Mouse (Mus musculus) midbrain, embryonic 16.5 days (tissue): ENCODE data around the gene Rbfox1. TPM values are rescaled to one million over a fixed set of nuclear protein-coding genes. Genes with fewer than 3 reads are reported as not detected.

ENCODE experiments used
- ATAC-seq: fragments of 200-750 bp; cut with Nextera tagmentation; 2 replicates; pipeline ENCODE4 v1.8.0; 2017; ENCODE audit warnings: moderate TSS enrichment
- H3K27ac ChIP-seq: fragments of 300-500 bp; sonication (generic); 2 replicates; pipeline ENCODE4 v1.5.1; 2014; ENCODE audit warnings: mild to moderate bottlenecking, low read length, mixed read lengths
- H3K27me3 ChIP-seq: fragments of 300-500 bp; sonication (generic); 2 replicates; pipeline ENCODE4 v1.6.1; 2014; ENCODE audit warnings: low read depth, low read length, mixed read lengths; ENCODE audit not compliant: control insufficient read depth, insufficient read depth
- H3K36me3 ChIP-seq: fragments of 300-500 bp; sonication (generic); 2 replicates; pipeline ENCODE4 v1.6.1; 2014; ENCODE audit warnings: mild to moderate bottlenecking, low read length, moderate library complexity, mixed read lengths; ENCODE audit not compliant: control insufficient read depth, insufficient read depth
- H3K4me1 ChIP-seq: fragments of 300-500 bp; sonication (generic); 2 replicates; pipeline ENCODE4 v1.6.1; 2014; ENCODE audit warnings: mild to moderate bottlenecking, low read length, mixed read lengths; ENCODE audit not compliant: control insufficient read depth, insufficient read depth
- H3K4me2 ChIP-seq: fragments of 300-500 bp; sonication (generic); 2 replicates; pipeline ENCODE4 v1.6.1; 2014; ENCODE audit warnings: mild to moderate bottlenecking, low read length, mixed read lengths
- H3K4me3 ChIP-seq: fragments of 300-500 bp; sonication (generic); 2 replicates; pipeline ENCODE4 v1.5.1; 2014; ENCODE audit warnings: low read depth, mild to moderate bottlenecking, low read length, moderate library complexity, mixed read lengths
- H3K9ac ChIP-seq: fragments of 300-500 bp; sonication (generic); 2 replicates; pipeline ENCODE4 v1.6.1; 2014; ENCODE audit warnings: low read depth, low read length, mixed read lengths
- H3K9me3 ChIP-seq: fragments of 300-500 bp; sonication (generic); replicated peaks from 2 replicates; pipeline ENCODE4 v1.6.1; 2014; ENCODE audit warnings: mild to moderate bottlenecking, low read length, mixed read lengths; ENCODE audit not compliant: control insufficient read depth, poor library complexity, severe bottlenecking
- WGBS: fragments of 180-500 bp; shearing (Covaris S2); extraction: QIAGEN DNeasy Blood & Tissue Kit; methylation state at CpG from one replicate; pipeline ENCODE4 v1.1.7; 2014; 5-methylcytosine and 5-hydroxymethylcytosine counted together
- polyA plus RNA-seq: library from polyadenylated mRNA; unstranded; fragments of >200 nt; fragmentation: Nextera tagmentation; extraction: Ambion mirVana; gene quantifications from 2 replicates; pipeline ENCODE4 v1.2.1, GENCODE M21; 2015

Gene Rbfox1
- polyA plus RNA-seq, 1 experiment from 2014 or later, result 259 TPM

DNA sequence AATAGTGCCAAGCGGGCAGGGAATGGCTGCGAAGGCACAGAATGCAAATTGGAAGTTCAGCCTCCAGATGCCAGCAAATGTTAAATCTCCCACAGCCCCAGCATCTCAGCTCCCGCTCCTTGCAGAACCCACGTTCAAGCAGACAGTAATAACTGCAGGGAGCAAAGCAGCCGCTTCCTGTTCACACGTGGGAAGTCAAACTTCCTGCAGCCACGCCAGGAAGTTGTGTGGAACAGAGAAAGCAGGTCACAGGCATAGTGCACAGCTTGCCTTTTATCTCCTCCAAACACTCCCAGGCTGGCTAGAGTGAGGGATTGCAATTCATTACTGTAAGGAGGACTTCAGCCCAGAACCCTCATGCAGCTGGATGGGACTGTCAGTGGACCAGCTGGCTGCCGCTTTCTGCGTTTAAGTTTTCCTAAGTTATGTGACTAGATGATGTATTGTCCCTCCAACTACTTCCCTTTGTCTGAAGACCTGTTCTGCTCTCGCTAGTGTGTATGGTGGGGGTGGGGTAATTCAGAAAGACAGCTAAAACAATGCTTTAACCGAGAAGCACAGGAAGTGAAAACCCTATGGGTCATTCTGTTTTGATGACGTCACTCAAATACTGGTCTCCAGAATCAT lies 1534.6 kb downstream of the Rbfox1 start:
- no peak overlapping the region for H3K4me3 ChIP-seq
- ATAC-seq, result peak; percentile 56

DNA sequence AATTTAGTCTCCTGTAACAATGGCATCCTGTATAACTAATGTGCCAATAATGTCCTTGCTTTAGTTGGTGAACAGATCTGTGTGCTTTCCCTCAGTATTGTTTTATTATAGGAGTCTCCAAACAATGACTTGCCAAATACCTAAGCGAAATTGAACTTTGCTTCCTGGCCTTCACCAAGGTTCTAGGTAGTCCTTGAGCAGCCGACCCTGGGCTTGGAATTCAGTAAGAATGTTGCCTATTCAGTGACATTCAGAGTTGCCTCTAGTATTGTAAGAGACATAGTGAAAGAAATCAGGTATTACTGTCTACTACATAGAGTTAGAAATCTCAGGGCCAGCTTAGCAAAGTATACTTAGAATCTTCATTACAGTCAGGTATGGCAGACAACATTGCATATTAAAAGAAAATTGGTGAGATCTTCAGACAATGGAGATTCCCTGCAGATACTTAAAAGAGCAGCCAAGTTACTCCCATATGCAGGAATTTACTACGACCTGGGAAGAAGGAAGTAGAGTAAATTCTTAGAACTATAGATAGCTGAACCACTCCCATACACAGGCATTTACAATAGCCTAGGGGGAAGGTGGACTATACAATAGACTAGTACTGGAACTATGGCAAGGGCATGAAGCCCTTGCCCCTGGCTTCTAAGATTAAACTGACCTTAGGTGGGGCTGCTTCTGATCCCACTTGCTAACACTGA lies 1540.4 kb downstream of the Rbfox1 start:
- Histone ChIP-seq H3K4me1 (no peaks in the 10 kb centered on the region), H3K9ac (no peak overlapping the region), H3K36me3 (no peaks in the 10 kb centered on the region), H3K27me3 (no peaks in the 10 kb centered on the region), H3K4me3 (no peak overlapping the region), H3K9me3 (no peaks in the 10 kb centered on the region; the same call in 1 of the 2 replicates), H3K4me2 (no peak overlapping the region), H3K27ac (no peak overlapping the region)
- WGBS, result 75% methylated on average over 3 of the region's 3 CpGs
- no peak for ATAC-seq

More for the DNA sequence above, 1534.6 kb downstream of the Rbfox1 start:
- no peaks in the 10 kb centered on the region for H3K27me3 ChIP-seq
- peaks cover 11% of the 10 kb centered on the region for H3K4me1 ChIP-seq
- H3K9ac ChIP-seq, result no peak overlapping the region
- 32% methylated on average over 12 of the region's 12 CpGs for WGBS
- no peaks in the 10 kb centered on the region; the same call in 1 of the 2 replicates for H3K9me3 ChIP-seq
- H3K36me3 ChIP-seq, result no peaks in the 10 kb centered on the region
- H3K27ac ChIP-seq, result no peak overlapping the region
- peak overlapping the region; percentile 28 for H3K4me2 ChIP-seq

DNA sequence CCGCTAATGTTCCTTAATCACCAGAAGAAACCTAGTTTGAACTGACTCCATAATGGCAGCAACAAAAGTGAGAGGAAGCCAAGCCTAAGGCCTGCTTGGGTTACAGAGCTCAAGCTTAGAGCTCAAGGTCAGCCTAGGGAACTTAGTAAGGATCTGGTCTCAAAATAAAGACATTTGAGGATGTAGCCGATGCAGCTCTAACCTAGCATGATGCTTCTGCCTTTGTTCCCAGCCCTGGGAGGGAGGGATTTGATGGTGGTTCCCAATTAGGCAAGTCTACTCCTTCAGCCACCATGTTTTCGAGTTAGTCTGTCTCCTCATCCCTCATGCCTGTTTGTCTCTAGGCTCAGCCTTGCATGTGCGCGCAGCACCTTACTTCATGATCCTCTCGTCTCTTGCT lies 1548.1 kb downstream of the Rbfox1 start:
- Histone ChIP-seq H3K27me3 (no peaks in the 10 kb centered on the region), H3K9me3 (no peaks in the 10 kb centered on the region), H3K4me1 (no peaks in the 10 kb centered on the region), H3K36me3 (no peaks in the 10 kb centered on the region), H3K4me3 (no peak overlapping the region), H3K9ac (no peak overlapping the region), H3K4me2 (no peak overlapping the region), H3K27ac (no peak overlapping the region)
- ATAC-seq, result no peak
- 94% methylated on average over 6 of the region's 6 CpGs for WGBS

DNA sequence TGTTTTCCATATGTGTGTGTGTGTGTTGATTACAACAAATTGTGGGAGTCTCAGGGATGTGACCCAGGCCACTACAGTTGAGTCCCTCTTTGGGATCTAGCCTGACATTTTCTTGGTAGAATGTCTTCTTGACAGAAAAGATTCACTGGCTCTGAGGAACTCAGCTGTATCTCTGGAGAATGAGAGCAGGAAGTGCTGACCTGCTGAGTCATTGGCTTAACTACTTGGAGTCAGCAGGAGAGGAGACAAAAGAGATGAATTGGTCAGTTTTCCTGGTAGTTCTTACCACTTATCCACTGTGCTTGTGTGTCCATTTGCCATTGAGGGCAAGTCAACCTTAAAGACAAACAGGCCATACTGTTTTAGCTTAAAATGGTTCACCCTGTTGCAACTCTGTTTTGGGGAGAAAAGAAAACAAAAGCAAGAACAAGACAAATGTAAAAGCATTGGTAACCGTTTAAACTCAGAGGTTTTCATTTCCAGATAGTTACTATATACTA lies 1561.7 kb downstream of the Rbfox1 start:
- Histone ChIP-seq H3K4me2 (no peak overlapping the region), H3K27me3 (no peaks in the 10 kb centered on the region), H3K27ac (no peak overlapping the region), H3K4me3 (no peak overlapping the region), H3K9ac (no peak overlapping the region), H3K36me3 (no peaks in the 10 kb centered on the region), H3K9me3 (no peaks in the 10 kb centered on the region), H3K4me1 (peaks cover 6% of the 10 kb centered on the region)
- WGBS, result 85% methylated on average over 1 of the region's 1 CpGs
- no peak for ATAC-seq

DNA sequence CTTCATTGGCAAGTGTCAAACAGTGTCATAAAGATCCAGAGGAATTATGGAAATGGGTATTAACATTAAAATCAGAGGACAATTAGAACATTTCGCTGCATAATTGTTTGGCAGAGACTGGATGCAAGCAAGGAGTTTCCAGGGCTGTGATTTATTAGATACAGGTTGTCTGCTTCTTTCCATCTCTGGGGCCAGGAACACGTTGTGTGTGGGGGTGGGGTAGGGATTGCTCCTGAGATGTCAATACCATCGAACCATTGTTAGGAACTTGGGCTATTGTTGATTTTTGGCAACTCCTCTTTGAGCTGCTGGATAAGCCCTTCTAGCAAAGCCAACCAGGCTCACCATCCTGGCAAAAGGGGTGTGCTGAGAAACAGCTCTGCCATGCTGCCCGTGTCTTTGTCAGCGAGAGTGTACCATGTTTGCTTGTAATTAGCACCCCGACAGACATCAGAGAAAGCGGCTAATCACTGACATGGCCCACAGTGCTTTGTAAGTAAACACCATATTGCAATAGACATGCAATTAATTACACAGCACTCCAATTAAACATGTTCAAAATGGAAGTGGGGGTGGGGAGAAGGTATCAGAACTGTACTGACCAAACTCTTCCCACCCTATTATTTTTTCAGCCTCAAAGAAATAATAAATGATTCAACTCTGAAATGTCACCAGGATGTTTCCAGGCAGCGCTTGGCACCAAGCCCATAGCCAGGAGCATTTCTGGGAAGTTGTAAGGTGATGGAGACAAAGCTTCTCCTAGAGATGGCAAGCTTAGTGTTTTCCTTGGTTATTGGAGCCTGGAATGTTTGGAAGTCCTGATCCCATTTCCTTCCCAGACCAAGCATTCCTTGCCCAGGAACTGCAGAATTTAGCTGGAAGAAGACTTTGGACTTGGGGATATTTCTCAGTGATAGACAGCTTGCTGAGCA lies 1562.8 kb downstream of the Rbfox1 start:
- Histone ChIP-seq H3K27ac (no peak overlapping the region), H3K4me3 (no peak overlapping the region), H3K9ac (no peak overlapping the region), H3K27me3 (no peaks in the 10 kb centered on the region), H3K36me3 (no peaks in the 10 kb centered on the region), H3K9me3 (no peaks in the 10 kb centered on the region), H3K4me1 (peaks cover 6% of the 10 kb centered on the region), H3K4me2 (no peak overlapping the region)
- ATAC-seq, result no peak
- WGBS, result 52% methylated on average over 8 of the region's 8 CpGs

DNA sequence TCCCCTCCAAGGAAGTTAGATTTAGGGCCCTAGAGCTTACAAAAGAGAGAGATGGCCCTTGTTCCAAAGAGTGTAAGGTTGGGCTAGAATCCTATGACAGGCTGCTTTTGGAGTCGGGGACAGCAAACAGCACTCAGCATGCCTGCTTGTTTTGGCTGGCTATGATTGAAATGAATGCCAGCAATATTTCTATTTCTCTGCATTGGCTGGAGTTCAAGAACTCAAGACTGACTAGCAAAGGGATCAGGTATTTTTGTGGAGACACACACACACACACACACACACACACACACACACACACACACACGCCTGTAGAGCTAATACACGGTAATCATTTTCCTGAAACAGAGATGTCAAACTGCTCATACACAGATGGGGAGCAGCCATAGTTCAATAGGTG lies 1566.0 kb downstream of the Rbfox1 start:
- no peaks in the 10 kb centered on the region for H3K27me3 ChIP-seq
- ATAC-seq, result no peak
- H3K27ac ChIP-seq, result no peak overlapping the region
- no peak overlapping the region for H3K9ac ChIP-seq
- H3K9me3 ChIP-seq, result no peaks in the 10 kb centered on the region
- 85% methylated on average over 3 of the region's 3 CpGs for WGBS
- no peaks in the 10 kb centered on the region for H3K36me3 ChIP-seq
- no peak overlapping the region for H3K4me3 ChIP-seq
- H3K4me1 ChIP-seq, result peaks cover 6% of the 10 kb centered on the region
- no peak overlapping the region for H3K4me2 ChIP-seq

DNA sequence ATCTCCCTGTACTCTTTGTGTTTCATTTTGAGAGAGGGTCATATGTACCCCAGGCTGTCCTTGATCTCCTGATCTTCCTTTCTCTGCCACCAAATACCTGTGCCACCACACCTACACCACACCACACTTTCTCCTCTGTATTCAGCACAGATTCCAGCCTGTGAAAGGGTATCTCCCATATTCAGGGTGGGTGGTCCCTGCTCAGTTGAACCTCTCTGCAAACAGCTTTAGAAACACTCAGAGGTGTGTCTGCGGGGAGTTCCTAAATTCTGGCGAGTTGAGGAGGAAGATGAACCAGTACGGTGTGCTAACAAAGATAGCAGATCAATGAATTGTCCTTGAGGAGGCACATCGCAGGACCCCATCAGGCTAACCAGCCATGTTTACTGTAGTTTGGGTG lies 1572.4 kb downstream of the Rbfox1 start:
- WGBS, result 56% methylated on average over 4 of the region's 4 CpGs
- Histone ChIP-seq H3K9ac (no peak overlapping the region), H3K36me3 (no peaks in the 10 kb centered on the region), H3K9me3 (no peaks in the 10 kb centered on the region), H3K27ac (no peak overlapping the region), H3K4me3 (no peak overlapping the region), H3K4me1 (peaks cover 6% of the 10 kb centered on the region; the same call in 1 of the 2 replicates), H3K27me3 (no peaks in the 10 kb centered on the region), H3K4me2 (peak overlapping the region; percentile 37)
- no peak for ATAC-seq
